Mouse (Mus musculus) right cerebral cortex, adult 2 months (tissue): ENCODE measurements around the gene Slc36a4.
A peak's percentile ranks its signal among the peaks of the same experiment; 100 is the strongest.

ENCODE experiments used
- DNase-seq, 2 experiments: peaks; one replicate each; pipeline ENCODE4 v3.0.0; 2021 to 2022; ENCODE audit warnings: low spot score in 2 of 2

The Slc36a4 gene

GRCm38 (mm10) chr9:15709599-15710381, at the start of gene Slc36a4:
TSS of gene Slc36a4 (plus strand) at chr9:15709738.
- peak; percentile 75 to 77 for DNase-seq

GRCm38 (mm10) chr9:15664606-15665005, 44.9 kb upstream of the Slc36a4 start:
- DNase-seq: no peak

- DNase-seq: no peak
Observed at GRCm38 (mm10) chr9:15669452-15669851, 40.1 kb upstream of the Slc36a4 start.

GRCm38 (mm10) chr9:15670002-15670527, 39.5 kb upstream of the Slc36a4 start:
- no peak for DNase-seq

DNA sequence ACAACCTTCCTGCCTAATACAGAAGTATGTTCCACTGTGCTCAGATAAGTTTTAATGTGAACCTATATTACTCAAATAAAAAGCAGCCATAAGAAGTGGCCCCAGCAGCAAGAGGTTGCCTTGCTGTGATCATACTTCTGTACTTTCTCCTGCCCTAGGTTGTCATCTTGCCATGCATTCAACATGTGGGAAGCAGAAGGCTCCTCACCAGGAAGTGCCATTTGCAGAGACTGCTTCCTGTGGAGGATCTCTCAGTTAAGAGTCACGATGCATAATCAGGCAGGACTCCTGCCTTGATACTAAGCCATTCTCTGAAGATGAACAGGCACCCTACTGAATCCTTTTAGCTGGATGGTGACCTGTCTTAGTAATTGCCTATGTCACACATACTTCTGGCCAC, 37.3 kb upstream of the Slc36a4 start:
- DNase-seq: no peak

DNA sequence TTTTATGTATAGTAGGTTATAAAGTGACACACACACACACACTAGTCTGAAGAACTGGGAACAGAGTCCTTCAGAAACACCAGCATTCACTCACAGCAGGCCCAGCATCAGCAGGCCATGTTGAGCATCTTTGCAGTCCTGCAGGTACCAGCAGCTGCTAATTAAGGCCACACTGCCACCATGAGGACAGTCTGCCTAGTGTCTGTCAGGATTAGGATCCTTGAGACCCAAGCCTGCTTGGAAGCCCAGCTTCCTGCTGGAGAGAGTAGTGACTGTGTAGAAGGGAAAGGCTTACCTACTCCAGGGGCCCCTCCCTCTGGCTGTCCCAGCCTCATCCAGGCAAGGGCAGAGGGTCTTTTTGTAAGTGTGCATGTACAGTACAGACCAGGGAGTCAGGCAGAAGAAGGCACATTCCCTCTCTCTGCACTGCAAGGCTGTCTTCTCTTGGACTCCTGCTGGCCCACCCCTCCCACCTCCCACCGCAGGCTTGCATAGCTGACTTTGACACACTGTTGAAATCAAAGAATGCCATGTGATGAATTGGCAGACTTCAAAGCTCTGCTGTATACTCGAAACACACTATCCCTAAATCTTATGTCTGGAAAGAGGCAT, 27.6 kb upstream of the Slc36a4 start:
- DNase-seq: peak; percentile 77 to 79

GRCm38 (mm10) chr9:15685215-15685614, 24.3 kb upstream of the Slc36a4 start:
- DNase-seq: peak; percentile 68 to 77

- DNase-seq: no peak
Observed at GRCm38 (mm10) chr9:15687358-15687757, 22.2 kb upstream of the Slc36a4 start.

DNA sequence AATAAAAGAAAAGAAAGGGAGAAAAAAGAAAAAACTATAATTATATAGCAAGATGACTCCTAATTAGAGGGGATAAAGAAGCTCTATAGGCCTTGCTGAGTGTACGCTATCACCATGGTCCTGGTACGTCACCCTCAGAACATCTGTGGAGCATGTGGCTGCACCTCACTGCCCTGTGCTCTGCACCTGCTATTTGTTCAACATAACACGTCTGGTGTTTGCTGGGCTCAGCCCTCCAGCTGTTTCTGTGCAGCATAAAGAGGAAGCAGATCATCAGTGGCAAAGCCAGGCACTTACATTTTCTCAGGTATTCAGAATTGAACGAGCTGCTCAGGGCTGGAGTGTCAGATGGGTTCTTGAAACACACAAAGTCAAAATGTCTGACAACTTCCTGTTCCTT, 15.7 kb upstream of the Slc36a4 start:
- no peak for DNase-seq

DNA sequence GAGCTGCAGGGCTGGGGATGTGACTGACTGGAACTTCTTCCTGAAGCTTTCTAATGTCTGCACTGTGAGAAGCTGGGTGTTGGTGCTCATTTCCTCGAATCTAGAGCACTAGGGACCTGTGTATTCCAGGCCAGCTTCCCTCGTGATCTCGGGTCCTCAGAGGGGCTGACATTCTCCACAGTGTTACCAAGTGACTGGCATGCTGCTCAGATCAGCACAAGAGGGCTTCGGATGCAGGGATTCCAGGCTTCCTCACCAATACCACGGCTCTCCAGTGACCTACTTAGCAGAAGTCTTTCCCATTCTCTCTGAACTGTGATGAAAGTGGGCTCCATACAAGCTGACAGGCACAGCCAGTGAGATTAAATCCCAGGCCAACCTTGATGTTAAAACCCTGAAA, 14.5 kb upstream of the Slc36a4 start:
- DNase-seq: no peak

- no peak for DNase-seq
Observed at GRCm38 (mm10) chr9:15705706-15706105, 3.8 kb upstream of the Slc36a4 start.

DNA sequence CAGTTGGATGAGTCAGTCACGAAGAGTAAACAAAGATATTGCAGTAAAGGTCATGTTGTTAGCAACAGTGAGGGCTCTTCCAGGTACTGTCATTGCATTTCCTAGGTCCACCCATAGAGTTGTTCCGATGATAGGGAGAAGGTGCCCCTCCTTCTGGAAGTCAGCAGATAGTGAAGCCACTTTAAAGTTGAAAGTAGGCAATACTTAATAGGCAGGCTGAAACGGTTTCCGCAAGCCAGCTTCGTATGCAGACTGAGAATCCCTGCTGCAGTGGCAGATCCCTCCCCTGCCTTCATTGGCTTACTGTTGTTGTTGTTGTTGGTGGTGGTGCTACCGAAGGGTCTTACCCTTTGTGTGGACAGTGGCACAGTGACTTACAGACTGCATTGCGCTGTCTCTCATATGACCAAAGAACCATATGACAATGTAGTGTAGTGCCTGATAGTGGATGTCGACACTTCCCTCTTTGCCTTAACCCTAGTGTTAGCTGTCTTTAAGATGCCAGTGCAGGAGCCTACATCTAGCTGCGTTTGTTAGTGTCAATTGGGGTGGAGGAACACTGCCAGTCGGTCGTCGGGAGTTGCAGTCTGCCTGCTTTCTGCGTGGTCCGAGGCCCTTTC, 449 bp upstream of the Slc36a4 start:
- peak in 1 of 2 experiments; percentile 18 for DNase-seq

DNA sequence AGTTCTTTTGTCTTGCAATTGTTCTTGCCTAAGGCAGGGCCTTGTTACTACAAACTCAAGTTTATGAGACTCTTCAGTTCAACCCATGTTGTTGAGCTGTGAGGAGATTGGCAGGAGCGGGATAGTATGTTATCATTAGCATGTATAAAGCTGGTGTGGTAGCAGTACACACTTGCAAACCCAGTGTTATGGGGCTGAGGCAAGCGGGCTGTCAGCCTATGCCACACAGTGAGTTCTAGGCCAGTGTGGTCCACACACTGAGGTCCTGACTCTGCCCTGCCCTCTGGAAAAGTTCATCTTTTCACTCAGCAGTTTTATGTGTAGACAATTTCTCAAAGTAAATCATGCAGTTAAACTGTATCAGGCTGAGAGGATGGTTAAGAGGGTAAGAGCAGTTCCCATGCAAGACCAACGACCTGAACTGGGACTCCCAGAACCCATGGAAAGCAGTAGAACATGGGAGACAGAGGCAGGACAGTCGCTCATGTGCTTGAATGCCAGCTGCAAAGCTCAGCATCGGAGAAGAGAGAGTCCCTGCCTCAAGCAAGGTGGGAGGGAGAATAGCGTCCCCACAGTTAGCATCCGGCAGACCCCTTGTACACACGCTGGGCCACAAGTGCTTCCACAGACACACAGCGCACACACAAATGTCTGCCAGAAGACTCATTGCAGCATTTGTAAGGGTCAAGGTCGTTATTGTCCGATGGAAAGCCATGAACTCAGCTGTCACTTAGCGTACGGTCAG, 1.5 kb downstream of the Slc36a4 start:
- DNase-seq: no peak

GRCm38 (mm10) chr9:15711676-15712075, 2.1 kb downstream of the Slc36a4 start:
- DNase-seq: no peak

DNA sequence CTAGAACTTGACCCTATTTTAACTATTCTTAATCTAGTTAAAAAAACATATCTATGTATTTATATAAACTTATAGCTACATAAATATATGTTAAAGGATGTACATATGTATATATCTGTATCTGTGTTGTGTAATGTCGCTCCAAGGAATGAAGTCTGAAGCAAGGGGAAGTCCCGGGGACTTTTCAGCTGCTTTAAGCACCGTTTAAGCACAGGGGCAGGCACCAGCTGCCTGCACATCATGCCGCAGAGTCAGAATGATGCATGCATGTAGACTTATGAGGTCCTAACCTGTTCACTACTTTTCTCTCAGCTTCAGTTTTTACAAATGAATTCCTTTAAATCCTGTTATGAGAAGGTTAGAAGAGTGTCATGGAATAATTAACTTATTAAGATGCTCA, 5.3 kb downstream of the Slc36a4 start:
- DNase-seq: no peak

- DNase-seq: no peak
Observed at GRCm38 (mm10) chr9:15715193-15715989, 5.9 kb downstream of the Slc36a4 start.

DNA sequence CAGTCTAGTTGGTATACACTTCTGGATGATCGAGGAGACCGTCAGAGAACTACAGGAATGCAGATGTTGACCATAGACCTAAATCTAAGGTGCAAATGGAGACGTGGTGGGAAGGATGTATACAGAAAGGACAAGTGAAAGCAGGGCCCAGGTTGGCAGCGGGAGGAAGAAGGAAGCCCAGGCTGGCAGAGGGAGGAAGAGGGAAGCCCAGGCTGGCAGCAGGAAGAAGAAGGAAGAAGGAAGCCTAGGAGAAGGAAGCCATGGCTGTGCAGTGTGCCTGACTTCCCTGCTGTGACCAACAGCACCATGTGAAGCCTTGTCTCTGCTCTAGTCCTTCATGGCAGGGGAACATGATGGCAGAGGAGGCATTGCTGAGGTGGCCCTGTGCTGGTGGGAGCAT, 7.8 kb downstream of the Slc36a4 start:
- no peak for DNase-seq

DNA sequence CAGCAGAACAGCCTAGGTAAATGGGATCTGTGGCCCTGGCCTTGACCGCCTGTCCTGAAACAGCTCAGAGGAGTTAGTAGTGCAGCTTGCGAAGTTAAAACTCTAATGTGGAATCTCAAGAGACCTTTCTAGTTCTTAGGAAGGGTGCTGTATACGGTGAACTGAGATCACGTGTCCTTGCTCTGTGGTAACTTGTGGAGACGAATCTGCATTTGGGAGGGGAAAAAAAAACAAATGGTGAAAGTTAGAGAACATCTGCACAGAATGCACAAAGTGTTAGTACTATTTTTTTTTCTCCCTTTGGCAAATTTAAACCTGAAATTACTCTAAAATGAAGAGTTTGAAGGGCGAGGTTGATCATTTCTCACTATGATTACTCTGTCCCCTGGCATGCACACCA, 8.8 kb downstream of the Slc36a4 start:
- DNase-seq: no peak

GRCm38 (mm10) chr9:15719594-15719993, 10.1 kb downstream of the Slc36a4 start:
- no peak for DNase-seq

GRCm38 (mm10) chr9:15720556-15720955, 11.0 kb downstream of the Slc36a4 start:
- no peak for DNase-seq

GRCm38 (mm10) chr9:15721226-15721833, 11.8 kb downstream of the Slc36a4 start:
- DNase-seq: no peak
